19 mouse cellular contexts compared by ENCODE assay signal in genomic region chr3:121358285-121358684, GRCm38 (mm10).
"Had no signal": no experiment of that assay in that cellular context is flagged by ENCODE, and none has a peak within 500 bp of the region (broad histone marks: within the 10 kb centered on the region; RNA-seq: fewer than 3 reads in every experiment).

No protein-coding gene starts in this region.

- H3K9me3 ChIP-seq: limb, embryonic 12.5 days; limb, embryonic 15.5 days; liver, embryonic 13.5 days; midbrain, embryonic 12.5 days; midbrain, embryonic 15.5 days; neural tube, embryonic 13.5 days; stomach, embryonic 15.5 days had no signal

- H3K4me3 ChIP-seq: limb, embryonic 12.5 days; limb, embryonic 15.5 days; liver, embryonic 13.5 days; midbrain, embryonic 12.5 days; midbrain, embryonic 15.5 days; myocyte; neural tube, embryonic 13.5 days; stomach, embryonic 15.5 days had no signal

- H3K36me3 ChIP-seq: limb, embryonic 12.5 days; midbrain, embryonic 12.5 days; midbrain, embryonic 15.5 days; neural tube, embryonic 13.5 days; stomach, embryonic 15.5 days had no signal

- H3K4me2 ChIP-seq: limb, embryonic 12.5 days; limb, embryonic 15.5 days; liver, embryonic 13.5 days; midbrain, embryonic 12.5 days; midbrain, embryonic 15.5 days; neural tube, embryonic 13.5 days; stomach, embryonic 15.5 days had no signal

- H3K27ac ChIP-seq: kidney, postnatal 0 days; limb, embryonic 12.5 days; limb, embryonic 15.5 days; liver, embryonic 13.5 days; macrophage; midbrain, embryonic 12.5 days; midbrain, embryonic 15.5 days; neural tube, embryonic 13.5 days; stomach, embryonic 15.5 days had no signal

- H3K27me3 ChIP-seq: limb, embryonic 12.5 days; limb, embryonic 15.5 days; liver, embryonic 13.5 days; midbrain, embryonic 15.5 days; neural tube, embryonic 13.5 days; stomach, embryonic 15.5 days had no signal

- H3K9ac ChIP-seq: limb, embryonic 12.5 days; limb, embryonic 15.5 days; liver, embryonic 13.5 days; midbrain, embryonic 12.5 days; midbrain, embryonic 15.5 days; neural tube, embryonic 13.5 days; stomach, embryonic 15.5 days had no signal

- H3K4me1 ChIP-seq: midbrain, embryonic 12.5 days; midbrain, embryonic 15.5 days; neural tube, embryonic 13.5 days; stomach, embryonic 15.5 days had no signal

- ATAC-seq: intestine, postnatal 0 days; midbrain, embryonic 15.5 days had no signal

- DNase-seq: kidney, postnatal 36 days; left cerebral cortex, postnatal 4 days; liver, embryonic 13.5 days; lung, adult 2 months; lung, postnatal 14 days; right cerebral cortex, adult 18-20 months; right cerebral cortex, postnatal 25 days; spleen, adult 18-20 months; thymus, postnatal 25 days had no signal
